Mouse (Mus musculus) kidney, adult 2 months (tissue): Measurements from ENCODE around the gene Invs.

Experiments
- CTCF ChIP-seq: fragments of 200-500 bp; conservative IDR thresholded peaks from 2 replicates; pipeline ENCODE4 v1.5.1; 2011; ENCODE audit warnings: low read depth, mild to moderate bottlenecking, control low read depth, low read length, moderate library complexity, mixed read lengths; ENCODE audit not compliant: insufficient read depth, insufficient read length
- POLR2A ChIP-seq: fragments of 200-500 bp; IDR thresholded peaks from one replicate; pipeline ENCODE4 v1.6.1; 2011; ENCODE audit warnings: low read depth, low read length, control low read depth

- no peak for TF ChIP-seq POLR2A
- TF ChIP-seq CTCF, result no peak
Measured at GRCm38 (mm10) chr4:48287086-48287757, 7.7 kb downstream of the Invs start.
